Mouse (Mus musculus) ZHBTc4 (cell line): ENCODE data around the gene Bcl11a.
A peak's percentile ranks its signal among the peaks of the same experiment; 100 is the strongest.
"Not testable (repeated sequence)": the region's sequence is repeated elsewhere in the genome, so short reads cannot be mapped to it uniquely, and the experiment has no call there.

Source experiments
- DNase-seq: peaks from one replicate; pipeline ENCODE4 v3.0.0-alpha.2; 2011; ENCODE audit warnings: low read depth, low spot score

Bcl11a gene

GRCm38 (mm10) chr11:24099215-24099614 lies 21.4 kb downstream of the Bcl11a start:
- no peak for DNase-seq

- DNase-seq, result peak; percentile 43
These were observed 22.0 kb downstream of the Bcl11a start for GRCm38 (mm10) chr11:24099886-24100293.

DNA sequence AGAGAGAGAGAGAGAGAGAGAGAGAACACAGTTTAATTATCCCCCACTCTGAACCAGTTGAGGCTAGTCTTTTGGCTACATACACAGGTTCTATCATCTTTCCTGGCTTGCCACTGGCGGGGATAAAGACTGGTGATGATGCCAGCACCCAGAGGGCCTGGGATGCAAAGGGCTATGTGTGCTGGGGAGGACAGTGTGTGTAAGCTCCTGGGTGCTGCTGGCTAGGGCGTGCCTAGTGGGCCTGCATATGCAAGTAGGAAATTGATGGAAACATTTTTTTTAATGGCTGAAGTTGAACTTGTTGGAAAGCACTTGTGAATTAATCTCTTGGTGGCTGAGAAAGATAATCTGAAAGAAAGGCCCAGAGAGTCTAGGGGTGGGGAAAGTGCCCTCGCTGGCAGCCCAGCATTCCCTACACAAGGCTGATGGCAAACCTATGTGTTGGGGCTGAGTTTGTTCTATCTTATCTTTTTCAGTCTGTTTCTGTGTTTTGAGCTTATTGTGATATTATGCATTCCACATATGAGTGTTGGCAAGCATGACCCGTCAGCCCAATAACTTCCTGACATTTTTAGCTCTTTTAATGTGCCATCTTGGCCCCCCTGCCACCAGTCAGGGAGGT lies 22.7 kb downstream of the Bcl11a start:
- no peak for DNase-seq

GRCm38 (mm10) chr11:24101625-24102024 lies 23.8 kb downstream of the Bcl11a start:
- DNase-seq, result no peak

- DNase-seq, result no peak
These were observed 24.5 kb downstream of the Bcl11a start for GRCm38 (mm10) chr11:24102372-24102771.

GRCm38 (mm10) chr11:24103128-24103742 lies 25.4 kb downstream of the Bcl11a start:
- no peak for DNase-seq

GRCm38 (mm10) chr11:24107414-24107813 lies 29.6 kb downstream of the Bcl11a start:
- DNase-seq, result no peak

DNA sequence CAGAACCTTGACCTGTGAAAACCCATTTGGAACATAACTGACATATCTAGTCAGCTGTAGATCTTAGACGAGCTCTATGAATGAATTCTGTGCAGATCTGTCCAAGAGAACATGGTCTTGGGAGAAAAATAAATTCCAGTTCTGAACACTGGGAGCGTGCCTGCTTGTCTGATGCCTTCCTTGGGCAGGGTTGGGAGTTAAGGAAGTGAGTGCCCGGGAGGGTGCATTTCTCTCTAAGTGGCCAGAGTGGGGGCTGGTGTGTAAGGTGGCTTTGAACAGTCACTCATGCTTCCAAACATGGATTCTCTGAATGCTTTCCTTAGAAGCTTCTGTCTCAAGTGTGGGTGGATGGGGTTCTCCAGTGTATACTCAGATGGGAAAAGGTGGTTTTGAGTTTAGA lies 31.1 kb downstream of the Bcl11a start:
- no peak for DNase-seq

- DNase-seq, result no peak
These were observed 31.5 kb downstream of the Bcl11a start for GRCm38 (mm10) chr11:24109388-24109787.

DNA sequence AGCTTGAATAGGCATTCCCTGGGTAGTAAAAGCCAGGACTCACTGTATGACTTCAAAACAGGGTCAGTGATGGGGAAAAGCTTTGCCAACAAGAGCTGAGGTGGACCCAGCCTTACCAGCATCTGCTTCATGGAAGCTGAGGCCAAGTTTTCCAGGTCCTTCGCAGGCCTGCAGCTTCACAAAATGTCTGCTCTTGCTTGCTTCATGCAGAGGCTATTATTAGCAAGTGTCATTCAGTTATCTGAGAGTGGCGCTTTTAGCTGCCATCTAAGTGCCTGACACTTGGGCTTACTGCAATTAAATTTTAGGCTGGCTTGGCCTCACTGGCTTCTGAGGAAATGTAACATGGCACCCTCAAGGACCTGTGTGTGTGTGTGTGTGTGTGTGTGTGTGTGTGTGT lies 32.3 kb downstream of the Bcl11a start:
- no peak for DNase-seq

GRCm38 (mm10) chr11:24111720-24112119 lies 33.9 kb downstream of the Bcl11a start:
- DNase-seq, result no peak

- DNase-seq, result no peak
These were observed 37.3 kb downstream of the Bcl11a start for GRCm38 (mm10) chr11:24115017-24115752.

DNA sequence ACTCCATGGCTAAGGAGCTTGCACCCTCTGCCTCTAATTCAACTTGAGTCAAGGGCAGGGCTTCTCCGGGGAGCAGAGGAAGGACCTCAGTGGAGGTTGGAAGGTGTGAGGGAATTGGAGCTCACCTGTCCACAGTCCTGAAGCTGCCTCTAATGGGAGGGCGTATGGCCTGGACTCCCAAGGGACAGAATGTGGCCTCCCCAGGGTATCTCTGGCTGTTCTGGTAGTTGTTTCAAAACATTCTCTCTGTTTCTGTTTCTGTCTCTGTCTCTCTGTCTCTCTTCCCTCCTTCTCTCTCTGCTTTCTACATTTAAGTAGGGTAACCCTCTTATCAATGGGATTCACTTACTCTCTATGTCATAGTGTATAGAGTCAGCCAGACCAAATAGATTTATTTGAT lies 38.2 kb downstream of the Bcl11a start:
- DNase-seq, result no peak

DNA sequence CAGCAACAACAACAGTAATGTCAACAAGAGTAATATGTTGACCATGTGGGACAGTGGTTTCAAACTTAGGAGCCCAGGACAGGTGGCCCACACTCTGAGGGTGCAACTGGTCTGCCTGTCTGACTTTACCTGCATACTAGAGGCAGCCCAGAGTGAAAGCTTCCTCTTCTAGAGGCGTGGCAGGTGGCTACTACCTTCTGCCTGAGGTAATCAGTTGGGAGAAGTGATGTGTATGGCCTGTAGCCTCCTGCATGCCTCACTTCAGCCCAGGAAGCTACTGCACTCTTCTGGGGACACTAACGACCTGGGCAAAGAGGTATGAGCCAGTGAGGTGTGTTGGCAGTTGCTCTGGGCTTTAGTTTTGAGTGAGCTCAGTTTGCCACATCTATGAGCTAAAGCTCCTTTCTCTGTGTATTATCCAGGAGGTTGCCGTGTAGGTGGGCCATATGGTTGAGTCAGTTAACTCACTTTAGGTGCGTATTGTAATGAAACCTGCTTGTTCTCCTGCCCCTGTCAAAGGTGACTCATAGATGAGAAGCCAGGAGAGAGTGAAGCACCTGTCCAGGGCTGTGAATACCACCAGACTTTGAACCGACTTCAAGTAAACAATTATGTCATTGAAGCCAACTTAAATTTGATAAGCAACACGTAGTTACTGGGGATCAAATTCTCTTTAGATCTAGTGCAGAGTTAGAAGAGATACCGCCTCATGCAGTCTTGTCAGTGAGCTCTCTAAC lies 38.9 kb downstream of the Bcl11a start:
- DNase-seq, result no peak

GRCm38 (mm10) chr11:24121136-24121535 lies 43.3 kb downstream of the Bcl11a start:
- DNase-seq, result no peak

DNA sequence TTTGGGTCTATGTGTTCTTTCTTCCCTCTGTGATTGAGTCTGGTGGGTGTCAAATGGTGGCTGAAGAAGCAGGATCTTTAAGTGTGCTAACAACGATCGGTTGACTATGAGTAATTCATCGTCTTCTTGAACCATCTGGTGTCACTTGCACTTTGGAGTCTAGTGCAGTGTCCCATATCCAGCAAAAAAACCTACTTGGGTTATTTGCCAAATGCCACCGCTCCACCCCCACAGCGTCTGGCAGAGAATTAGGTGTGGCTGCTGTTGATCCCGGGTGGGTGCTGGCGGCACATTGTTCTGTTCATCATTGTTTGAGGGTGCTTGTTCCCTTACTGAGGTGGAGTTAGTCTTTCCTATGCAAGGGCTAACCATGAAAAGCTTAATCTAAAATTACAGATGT lies 45.0 kb downstream of the Bcl11a start:
- no peak for DNase-seq

DNA sequence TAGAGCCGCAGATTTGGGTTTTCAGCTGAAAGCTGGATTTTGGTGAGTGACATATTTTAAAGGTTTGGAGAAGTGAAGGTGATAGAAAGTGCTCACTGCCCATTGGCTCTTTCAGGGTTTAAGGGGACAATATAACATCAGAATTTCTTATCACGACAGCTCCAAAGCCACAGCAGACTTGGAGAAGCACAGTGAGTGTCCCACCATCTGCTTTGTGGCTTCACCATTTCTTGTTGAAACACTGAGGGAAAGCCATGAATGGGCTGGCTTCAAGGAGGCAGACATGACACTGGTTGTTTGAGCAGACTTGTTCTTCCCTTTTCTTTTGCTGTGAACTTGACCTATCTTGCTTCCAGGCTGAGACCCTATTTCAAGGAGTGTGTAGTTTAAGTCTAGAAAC lies 46.1 kb downstream of the Bcl11a start:
- no peak for DNase-seq

GRCm38 (mm10) chr11:24125098-24125497 lies 47.2 kb downstream of the Bcl11a start:
- DNase-seq, result no peak

DNA sequence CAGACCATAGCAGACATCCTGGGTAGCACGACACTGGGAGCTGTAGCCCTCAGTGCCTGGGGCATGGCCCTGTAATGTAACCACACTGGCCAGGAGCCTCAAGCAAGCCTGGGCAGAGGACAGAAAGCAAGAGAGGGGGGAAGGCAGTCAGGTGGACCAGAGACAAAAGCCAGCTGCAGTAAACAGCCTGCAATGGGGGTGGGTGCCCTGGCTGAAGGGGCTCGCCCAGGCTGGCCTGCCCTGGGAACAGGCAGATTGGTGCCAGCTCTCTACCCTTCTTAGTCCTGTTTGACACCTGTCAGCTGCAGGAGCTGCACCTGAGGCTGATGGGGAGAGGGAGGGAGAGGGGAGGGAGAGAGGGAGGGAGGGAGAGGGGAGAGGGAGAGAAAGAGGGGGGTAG lies 50.1 kb downstream of the Bcl11a start:
- DNase-seq, result no peak

DNA sequence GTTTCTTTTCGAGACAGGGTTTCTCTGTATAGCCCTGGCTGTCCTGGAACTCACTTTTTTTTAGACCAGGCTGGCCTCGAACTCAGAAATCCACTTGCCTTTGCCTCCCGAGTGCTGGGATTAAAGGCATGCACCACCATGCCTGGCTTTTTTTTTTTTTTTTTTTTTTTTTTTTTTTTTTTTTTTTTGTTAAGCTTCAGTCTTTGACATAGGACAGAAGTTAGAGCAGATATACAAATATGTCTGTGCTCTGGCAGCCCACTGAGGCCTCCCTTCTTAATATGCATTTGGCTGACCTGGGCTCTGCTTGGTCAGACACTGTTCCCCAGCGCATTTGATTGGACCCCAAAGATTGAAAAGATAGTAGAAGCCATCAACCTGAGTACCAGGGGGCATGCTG lies 51.0 kb downstream of the Bcl11a start:
- not testable (repeated sequence) for DNase-seq

DNA sequence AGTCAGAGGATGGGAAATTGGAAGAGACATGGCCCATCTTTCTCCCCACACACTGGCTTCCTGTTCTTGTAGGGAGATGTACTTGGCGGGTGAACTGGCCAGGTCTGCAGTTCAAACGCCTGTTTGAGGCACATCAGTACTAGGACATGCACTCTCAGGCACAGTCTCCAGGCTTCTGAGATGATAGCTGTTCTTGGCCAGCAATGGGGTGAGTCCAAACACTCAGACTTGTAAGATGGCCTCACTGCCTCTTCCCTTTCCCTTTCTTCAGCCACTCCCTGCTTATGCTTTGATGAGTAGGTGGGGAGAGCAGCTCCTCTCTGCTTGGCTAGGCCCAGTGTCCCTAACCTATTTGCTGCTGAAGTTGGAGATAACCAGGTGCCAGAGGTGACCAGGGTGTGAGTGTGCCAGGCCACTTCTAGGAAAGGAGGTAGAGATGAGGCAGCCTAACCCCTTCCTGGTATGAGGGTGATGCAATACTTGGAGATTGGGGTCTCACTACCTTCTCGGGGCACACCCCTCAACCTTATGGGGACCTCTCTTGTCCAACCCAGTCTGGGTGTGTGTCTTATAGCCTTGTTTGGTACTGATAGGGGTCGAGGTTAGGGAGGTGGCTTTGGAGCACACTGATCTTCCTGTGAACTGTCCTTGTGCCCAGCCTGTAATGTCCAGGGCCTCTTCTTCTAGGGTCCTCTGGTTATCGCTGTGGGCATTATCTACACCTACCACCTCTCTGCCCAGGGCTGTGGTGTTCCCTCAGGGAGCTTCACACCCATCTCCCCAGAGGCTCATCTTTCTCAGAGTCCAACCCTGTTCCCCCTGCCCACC lies 51.7 kb downstream of the Bcl11a start:
- no peak for DNase-seq
